In the genomic region with DNA sequence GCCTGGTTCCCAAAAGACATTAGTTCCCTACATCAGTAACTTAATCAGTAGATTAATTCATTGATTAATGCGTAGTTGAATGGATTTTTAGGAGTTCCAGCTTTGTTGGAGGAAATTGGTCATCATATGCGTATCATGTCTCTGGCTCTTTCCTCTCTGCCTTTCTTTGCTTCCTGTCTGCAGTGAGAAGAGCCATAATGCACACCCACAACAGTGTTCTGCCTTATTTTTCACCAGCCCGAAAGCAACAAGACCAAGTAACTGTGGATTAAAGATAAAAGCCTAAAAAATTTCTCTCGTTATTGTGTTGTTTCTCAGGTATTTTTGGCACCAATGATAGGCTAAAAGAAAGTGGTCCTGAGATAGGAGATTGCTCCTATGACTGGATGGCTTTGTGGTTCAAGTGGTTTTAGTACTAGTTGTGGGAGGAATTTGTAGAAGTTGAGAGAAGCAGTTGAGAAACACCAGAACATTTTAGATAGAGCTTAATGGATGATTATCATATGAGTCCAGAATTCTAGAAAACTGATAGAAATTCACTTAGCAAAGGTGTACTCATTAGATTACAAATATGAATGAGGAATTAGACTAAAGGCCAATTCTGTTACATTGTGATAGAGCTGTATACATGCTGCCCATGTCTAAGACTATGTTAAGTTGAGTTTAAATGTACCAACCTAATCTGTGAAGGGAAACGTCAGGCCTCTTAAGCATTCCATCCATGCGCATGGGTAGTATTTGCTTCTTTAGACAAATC, we compare ENCODE assay signal across 1 mouse cellular context.
TF ChIP-seq lines count a peak whose summit lies in the region.

No protein-coding gene starts in this region.

TF ChIP-seq in MEL, 35 proteins besides CTCF, POLR2A, EP300 and RAD21 (continued from another document):
- TF ChIP-seq ZNF384 (IDR thresholded peaks at IDR 0.05; ENCODE audit: low read depth, low read length), result no peak
- TF ChIP-seq ZC3H11A (IDR thresholded peaks at IDR 0.05; ENCODE audit: low read depth, low read length), result no peak
- TF ChIP-seq TBP (IDR thresholded peaks at IDR 0.05; ENCODE audit: low read depth, low read length), result 0 out of 2 replicates have a peak, but pooled peaks have one; percentile 46
- TF ChIP-seq MEF2A (IDR thresholded peaks at IDR 0.05; ENCODE audit: extremely low read depth, insufficient replicate concordance, low read depth, low read length, poor library complexity, severe bottlenecking), result peak; percentile 96
- no peak for TF ChIP-seq ZKSCAN1 (IDR thresholded peaks at IDR 0.05; ENCODE audit: low read depth, low read length)
- TF ChIP-seq TAL1 (IDR thresholded peaks at IDR 0.05; ENCODE audit: low read length), result peak; percentile 94
- peak; percentile 82 for TF ChIP-seq ETS1 (IDR thresholded peaks at IDR 0.05; ENCODE audit: low read depth, low read length)
- peak; percentile 74; the same call in 1 of the 2 replicates for TF ChIP-seq MAFK (IDR thresholded peaks at IDR 0.05; ENCODE audit: borderline replicate concordance, low read depth, low read length)
- 0 out of 2 replicates have a peak, but pooled peaks have one; percentile 29 for TF ChIP-seq POLR2AphosphoS2 (IDR thresholded peaks at IDR 0.05; ENCODE audit: low read length)
- no peak for TF ChIP-seq JUND (IDR thresholded peaks at IDR 0.05; ENCODE audit: low read depth, low read length)
- TF ChIP-seq MYB (IDR thresholded peaks at IDR 0.05; ENCODE audit: low read depth, low read length), result peak; percentile 79
- peak; percentile 27; the same call in 1 of the 2 replicates for TF ChIP-seq ZMIZ1 (IDR thresholded peaks at IDR 0.05; ENCODE audit: low read depth, low read length)
- no peak for TF ChIP-seq E2F4 (IDR thresholded peaks at IDR 0.05; ENCODE audit: borderline replicate concordance, low read depth, low read length)
- TF ChIP-seq UBTF (IDR thresholded peaks at IDR 0.05; ENCODE audit: borderline replicate concordance, insufficient read depth, low read depth, low read length), result no peak
- 0 out of 2 replicates have a peak, but pooled peaks have one; percentile 68 for TF ChIP-seq MXI1 (IDR thresholded peaks at IDR 0.05; ENCODE audit: low read depth, low read length)
- TF ChIP-seq HCFC1 (IDR thresholded peaks at IDR 0.05; ENCODE audit: low read depth, low read length), result no peak
